Mouse (Mus musculus): Measurements from ENCODE around the gene Uvssa. TPM values are rescaled to one million over a fixed set of nuclear protein-coding genes. Genes with fewer than 3 reads are reported as not detected.
A peak's percentile ranks its signal among the peaks of the same experiment; 100 is the strongest.

Uvssa gene
- polyA plus RNA-seq, 1 experiment: 1.6 TPM

DNA sequence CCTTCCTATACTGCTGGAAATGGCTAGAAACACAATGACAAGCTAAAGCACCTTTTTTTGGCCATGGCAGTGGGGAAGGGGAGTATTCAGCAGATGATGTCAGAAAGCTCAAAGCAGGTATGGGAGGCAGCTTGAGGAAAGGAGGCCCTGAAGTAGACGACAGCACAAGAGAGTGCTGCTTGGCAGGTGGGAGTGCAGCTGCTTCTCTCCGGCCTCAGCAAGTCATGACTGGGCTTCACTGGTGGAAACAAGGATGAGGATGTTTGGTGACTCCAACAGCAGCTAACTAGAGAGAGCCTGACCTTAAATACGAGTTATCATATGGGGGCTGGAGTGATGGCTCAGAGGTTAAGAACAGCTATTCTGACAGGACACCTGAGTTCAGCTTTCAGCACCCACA is 30.7 kb upstream of the Uvssa start:
- H3K79me2 ChIP-seq (ENCODE audit: control insufficient read depth, insufficient read depth): peaks cover 99% of the 10 kb centered on the region
- H3ac ChIP-seq (ENCODE audit: control insufficient read depth, insufficient read length): no peak overlapping the region
- H3K27me3 ChIP-seq (ENCODE audit: control insufficient read depth, insufficient read depth, insufficient read length): no peaks in the 10 kb centered on the region
- H3K36me3 ChIP-seq (ENCODE audit: control insufficient read depth, insufficient read depth): peaks cover 4% of the 10 kb centered on the region
- no peak overlapping the region for H3K4me3 ChIP-seq
- H3K4me2 ChIP-seq (ENCODE audit: low read depth): no peak overlapping the region
- TF ChIP-seq MYOD1 (IDR thresholded peaks at IDR 0.05; ENCODE audit: control insufficient read depth in 1 of 3, insufficient read length in 2 of 3, low read depth in 2 of 3): peak in 2 of 3 experiments; percentile 48 to 72
- TF ChIP-seq TCF12 (IDR thresholded peaks at IDR 0.05; ENCODE audit: insufficient read depth, poor library complexity, severe bottlenecking): no peak
- TF ChIP-seq MYOG (IDR thresholded peaks at IDR 0.05; ENCODE audit: control insufficient read depth in 1 of 3, insufficient read depth in 1 of 3, insufficient read length in 2 of 3, low read depth in 2 of 3): peak in 1 of 3 experiments; percentile 68

DNA sequence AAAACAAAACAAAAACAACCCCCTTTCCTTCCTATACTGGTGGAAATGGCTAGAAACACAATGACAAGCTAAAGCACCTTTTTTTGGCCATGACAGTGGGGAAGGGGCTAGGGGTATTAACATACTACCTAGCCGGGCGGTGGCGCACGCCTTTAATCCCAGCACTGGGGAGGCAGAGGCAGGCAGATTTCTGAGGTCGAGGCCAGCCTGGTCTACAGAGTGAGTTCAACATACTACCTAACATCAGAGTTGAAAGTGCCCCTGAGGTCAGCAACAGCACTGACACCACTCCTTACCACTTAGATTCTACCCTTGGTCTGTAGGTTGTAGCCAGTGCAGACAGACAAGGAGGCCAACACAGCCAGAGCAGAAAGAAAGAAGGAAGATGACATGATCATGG is 29.1 kb upstream of the Uvssa start:
- H3K4me3 ChIP-seq: no peak overlapping the region
- no peak for TF ChIP-seq TCF3 (IDR thresholded peaks at IDR 0.05; ENCODE audit: insufficient read length, low read depth)
- H3K27me3 ChIP-seq (ENCODE audit: control insufficient read depth, insufficient read depth, insufficient read length): no peaks in the 10 kb centered on the region
- H3K36me3 ChIP-seq (ENCODE audit: control insufficient read depth, insufficient read depth): peaks cover 4% of the 10 kb centered on the region
- peaks cover 99% of the 10 kb centered on the region for H3K79me2 ChIP-seq (ENCODE audit: control insufficient read depth, insufficient read depth)
- H3K4me2 ChIP-seq (ENCODE audit: low read depth): no peak overlapping the region
- H3ac ChIP-seq (ENCODE audit: control insufficient read depth, insufficient read length): no peak overlapping the region

DNA sequence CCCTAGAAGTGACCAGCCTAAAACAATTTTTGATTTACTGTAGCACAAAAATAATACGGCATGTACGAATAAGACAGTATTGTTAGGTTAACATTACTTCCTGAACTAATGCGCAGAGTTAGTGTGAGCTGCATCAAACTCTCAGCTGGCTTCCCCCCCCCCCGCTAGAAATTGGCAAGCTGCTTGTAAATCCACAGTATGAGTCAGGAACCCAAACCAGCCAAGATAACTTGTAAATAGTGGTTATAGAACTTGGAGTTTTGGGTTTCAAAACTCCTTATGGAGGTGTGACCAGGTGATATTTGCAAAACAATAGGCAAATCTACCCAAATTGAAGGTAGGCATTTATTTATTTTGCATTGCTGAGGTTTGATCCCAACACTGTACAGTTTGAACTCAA is 28.6 kb upstream of the Uvssa start:
- no peak overlapping the region for H3ac ChIP-seq (ENCODE audit: control insufficient read depth, insufficient read length)
- no peak overlapping the region for H3K4me2 ChIP-seq (ENCODE audit: low read depth)
- H3K27me3 ChIP-seq (ENCODE audit: control insufficient read depth, insufficient read depth, insufficient read length): no peaks in the 10 kb centered on the region
- peaks cover 2% of the 10 kb centered on the region for H3K36me3 ChIP-seq (ENCODE audit: control insufficient read depth, insufficient read depth)
- peaks cover 99% of the 10 kb centered on the region for H3K79me2 ChIP-seq (ENCODE audit: control insufficient read depth, insufficient read depth)
- no peak overlapping the region for H3K4me3 ChIP-seq
- TF ChIP-seq POLR2A (IDR thresholded peaks at IDR 0.05; ENCODE audit: insufficient read length, low read depth) (no peak), MYOG (IDR thresholded peaks at IDR 0.05; ENCODE audit: control insufficient read depth in 1 of 3, insufficient read depth in 1 of 3, insufficient read length in 2 of 3, low read depth in 2 of 3) (no peak), MYOD1 (IDR thresholded peaks at IDR 0.05; ENCODE audit: control insufficient read depth in 1 of 3, insufficient read length in 2 of 3, low read depth in 2 of 3) (no peak), E2F4 (IDR thresholded peaks at IDR 0.05; ENCODE audit: insufficient read depth) (no peak), POLR2AphosphoS2 (IDR thresholded peaks at IDR 0.05; ENCODE audit: insufficient read length, low read depth) (no peak), TCF3 (IDR thresholded peaks at IDR 0.05; ENCODE audit: insufficient read length, low read depth) (no peak), CEBPB (IDR thresholded peaks at IDR 0.05; ENCODE audit: insufficient read depth, poor library complexity, severe bottlenecking) (no peak), REST (IDR thresholded peaks at IDR 0.05; ENCODE audit: insufficient read depth, insufficient read length) (no peak), USF1 (IDR thresholded peaks at IDR 0.05; ENCODE audit: low read depth) (no peak), TCF12 (IDR thresholded peaks at IDR 0.05; ENCODE audit: insufficient read depth, poor library complexity, severe bottlenecking) (no peak), MAX (IDR thresholded peaks at IDR 0.05; ENCODE audit: low read depth) (no peak), SRF (IDR thresholded peaks at IDR 0.05; ENCODE audit: control insufficient read depth, insufficient read length, low read depth) (no peak)

DNA sequence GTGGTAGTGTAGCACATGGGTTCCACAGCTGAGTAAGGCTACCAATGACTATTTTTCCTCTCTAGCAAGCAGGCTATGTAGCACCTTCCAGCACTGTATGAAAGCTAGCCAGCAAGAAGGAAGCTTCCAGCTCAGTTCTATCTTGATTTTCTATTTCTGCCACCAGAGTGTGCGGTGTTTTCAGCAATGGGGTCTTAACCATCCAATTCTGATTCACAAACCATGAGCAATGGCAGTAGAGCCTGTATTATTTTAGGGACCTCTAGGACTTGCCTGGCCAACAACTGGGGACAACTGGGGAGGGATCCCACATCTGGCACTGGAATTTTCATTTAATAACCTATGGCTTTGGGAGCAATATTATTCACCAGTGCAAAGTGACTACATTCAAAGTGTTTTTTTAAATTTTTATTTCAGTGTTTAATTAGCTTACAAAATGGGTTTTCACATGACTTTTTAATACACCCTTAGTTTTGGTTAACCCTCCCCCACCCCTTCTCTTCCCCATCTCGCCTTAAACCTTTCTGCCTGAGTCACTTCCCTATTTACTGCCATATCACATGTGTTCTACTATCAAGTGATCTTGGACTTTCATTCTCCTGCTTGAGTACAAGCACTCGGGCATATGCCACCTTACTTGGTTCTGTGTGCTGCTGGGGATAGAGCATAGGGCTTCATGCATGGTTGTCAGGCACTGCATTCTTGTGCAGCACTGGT is 26.6 kb upstream of the Uvssa start:
- no peaks in the 10 kb centered on the region for H3K27me3 ChIP-seq (ENCODE audit: control insufficient read depth, insufficient read depth, insufficient read length)
- no peak overlapping the region for H3ac ChIP-seq (ENCODE audit: control insufficient read depth, insufficient read length)

DNA sequence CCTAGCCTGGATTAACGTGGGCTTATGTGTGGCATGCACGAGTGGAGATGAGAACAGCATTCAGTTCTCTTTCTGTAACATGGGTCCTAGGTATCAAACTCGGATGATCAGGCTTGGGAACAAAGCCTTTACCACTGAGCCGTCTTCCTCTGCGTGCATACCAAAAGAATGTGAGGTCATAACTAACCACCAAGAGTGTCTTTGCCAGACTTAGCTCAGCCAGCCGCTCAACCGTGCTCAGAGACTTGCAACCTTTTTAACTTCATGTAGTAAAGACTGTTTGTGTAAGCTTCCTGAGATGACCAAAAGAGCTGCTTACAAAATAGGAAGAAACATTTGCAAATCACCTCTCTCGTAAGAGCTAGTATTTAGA is 26.1 kb upstream of the Uvssa start:
- Histone ChIP-seq H3K4me2 (ENCODE audit: low read depth) (peak overlapping the region; percentile 51), H3K4me3 (no peak overlapping the region), H3K79me2 (ENCODE audit: control insufficient read depth, insufficient read depth) (peaks cover 99% of the 10 kb centered on the region), H3K27me3 (ENCODE audit: control insufficient read depth, insufficient read depth, insufficient read length) (no peaks in the 10 kb centered on the region), H3K36me3 (ENCODE audit: control insufficient read depth, insufficient read depth) (no peaks in the 10 kb centered on the region), H3ac (ENCODE audit: control insufficient read depth, insufficient read length) (no peak overlapping the region)
- TF ChIP-seq POLR2A (IDR thresholded peaks at IDR 0.05; ENCODE audit: insufficient read length, low read depth) (no peak), SRF (IDR thresholded peaks at IDR 0.05; ENCODE audit: control insufficient read depth, insufficient read length, low read depth) (no peak), REST (IDR thresholded peaks at IDR 0.05; ENCODE audit: insufficient read depth, insufficient read length) (no peak), USF1 (IDR thresholded peaks at IDR 0.05; ENCODE audit: low read depth) (no peak), POLR2AphosphoS2 (IDR thresholded peaks at IDR 0.05; ENCODE audit: insufficient read length, low read depth) (no peak), MAX (IDR thresholded peaks at IDR 0.05; ENCODE audit: low read depth) (no peak), MYOD1 (IDR thresholded peaks at IDR 0.05; ENCODE audit: control insufficient read depth in 1 of 3, insufficient read length in 2 of 3, low read depth in 2 of 3) (no peak)

More for the DNA sequence above, 26.6 kb upstream of the Uvssa start:
- Histone ChIP-seq H3K79me2 (ENCODE audit: control insufficient read depth, insufficient read depth) (peaks cover 99% of the 10 kb centered on the region), H3K4me3 (no peak overlapping the region), H3K36me3 (ENCODE audit: control insufficient read depth, insufficient read depth) (no peaks in the 10 kb centered on the region), H3K4me2 (ENCODE audit: low read depth) (peak overlapping the region; percentile 51)
- TF ChIP-seq E2F4 (IDR thresholded peaks at IDR 0.05; ENCODE audit: insufficient read depth) (no peak), TCF3 (IDR thresholded peaks at IDR 0.05; ENCODE audit: insufficient read length, low read depth) (no peak), POLR2AphosphoS2 (IDR thresholded peaks at IDR 0.05; ENCODE audit: insufficient read length, low read depth) (no peak), REST (IDR thresholded peaks at IDR 0.05; ENCODE audit: insufficient read depth, insufficient read length) (no peak), MAX (IDR thresholded peaks at IDR 0.05; ENCODE audit: low read depth) (no peak), MYOD1 (IDR thresholded peaks at IDR 0.05; ENCODE audit: control insufficient read depth in 1 of 3, insufficient read length in 2 of 3, low read depth in 2 of 3) (no peak), TCF12 (IDR thresholded peaks at IDR 0.05; ENCODE audit: insufficient read depth, poor library complexity, severe bottlenecking) (no peak), SRF (IDR thresholded peaks at IDR 0.05; ENCODE audit: control insufficient read depth, insufficient read length, low read depth) (no peak), MYOG (IDR thresholded peaks at IDR 0.05; ENCODE audit: control insufficient read depth in 1 of 3, insufficient read depth in 1 of 3, insufficient read length in 2 of 3, low read depth in 2 of 3) (no peak), USF1 (IDR thresholded peaks at IDR 0.05; ENCODE audit: low read depth) (no peak), CEBPB (IDR thresholded peaks at IDR 0.05; ENCODE audit: insufficient read depth, poor library complexity, severe bottlenecking) (no peak), POLR2A (IDR thresholded peaks at IDR 0.05; ENCODE audit: insufficient read length, low read depth) (no peak)

Data from myocyte (in vitro differentiated cells).